Mouse (Mus musculus) E14TG2a.4 (cell line): Measurements from ENCODE around the gene Stox2.

Experiments used
- H3K27me3 ChIP-seq: 2 replicates; pipeline ENCODE4 v1.6.1; 2014; ENCODE audit warnings: low read length, control low read depth; ENCODE audit not compliant: insufficient read depth
- H3K36me3 ChIP-seq: 2 replicates; pipeline ENCODE4 v1.6.1; 2014; ENCODE audit warnings: low read length, control low read depth; ENCODE audit not compliant: insufficient read depth
- H3K4me1 ChIP-seq: replicated peaks from 2 replicates; pipeline ENCODE4 v1.6.1; 2014; ENCODE audit warnings: low read depth, low read length, control low read depth
- H3K4me3 ChIP-seq: replicated peaks from 2 replicates; pipeline ENCODE4 v1.5.1; 2014; ENCODE audit warnings: mild to moderate bottlenecking, low read length
- H3K9me3 ChIP-seq: 2 replicates; pipeline ENCODE4 v1.6.1; 2014; ENCODE audit warnings: low read length, control low read depth
- CTCF ChIP-seq: conservative IDR thresholded peaks from 2 replicates; pipeline ENCODE4 v1.5.1; 2014; ENCODE audit warnings: low read length
- NANOG ChIP-seq: IDR thresholded peaks from 2 replicates; pipeline ENCODE4 v1.6.1; 2014; ENCODE audit warnings: borderline replicate concordance, low read length, mixed read lengths
- POU5F1 ChIP-seq: IDR thresholded peaks from 2 replicates; pipeline ENCODE4 v1.6.1; 2014; ENCODE audit warnings: low read length, borderline replicate concordance

The Stox2 gene

DNA sequence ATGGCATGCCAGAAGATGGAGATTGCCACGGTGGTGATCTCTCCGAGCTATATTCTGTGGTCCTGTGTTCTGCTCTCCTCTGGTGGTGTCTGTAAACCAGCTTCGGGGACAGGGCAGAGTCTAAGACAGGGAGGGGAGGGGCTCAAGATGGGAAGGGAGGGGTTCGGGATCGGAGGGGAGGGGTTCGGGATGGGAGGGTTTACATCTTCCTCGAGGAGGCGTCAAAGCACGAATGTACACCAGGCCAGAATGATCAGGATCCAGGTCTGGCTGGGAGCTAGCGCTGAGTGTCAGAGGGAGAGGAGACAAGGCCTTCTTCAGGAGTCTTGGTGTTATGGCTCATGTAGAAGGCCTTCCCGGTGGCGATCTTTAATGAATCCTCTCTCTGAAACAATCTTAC lies 109.7 kb downstream of the Stox2 start:
- H3K4me1 ChIP-seq = peaks cover 81% of the 10 kb centered on the region
- TF ChIP-seq CTCF = no peak
- TF ChIP-seq POU5F1 = no peak

DNA sequence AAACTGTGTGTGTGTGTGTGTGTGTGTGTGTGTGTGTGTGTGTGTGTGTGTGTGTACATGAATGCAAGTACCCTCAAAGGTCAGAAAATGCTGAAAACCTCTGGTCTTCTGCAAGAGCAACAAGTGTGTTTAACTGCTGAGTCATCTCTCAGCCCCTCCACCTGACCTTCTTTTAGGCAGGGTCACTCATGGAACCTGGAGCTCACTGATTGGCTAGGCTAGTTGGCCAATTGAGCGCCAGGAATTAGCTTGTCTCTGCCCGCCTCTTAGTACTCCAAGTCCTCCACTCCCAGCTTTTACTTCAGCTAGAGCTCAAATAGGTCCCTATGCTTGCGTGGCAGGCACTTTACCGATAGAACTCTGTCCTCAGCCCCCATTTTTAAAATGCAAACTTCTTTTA lies 110.2 kb downstream of the Stox2 start:
- Histone ChIP-seq H3K4me3 (peak overlapping the region; percentile 82), H3K36me3 (no peaks in the 10 kb centered on the region), H3K4me1 (peaks cover 76% of the 10 kb centered on the region), H3K27me3 (no peaks in the 10 kb centered on the region), H3K9me3 (no peaks in the 10 kb centered on the region; the same call in 1 of the 2 replicates)
- TF ChIP-seq CTCF (no peak), NANOG (no peak), POU5F1 (no peak)

More for the DNA sequence above, 109.7 kb downstream of the Stox2 start:
- no peaks in the 10 kb centered on the region for H3K36me3 ChIP-seq
- peak overlapping the region; percentile 82 for H3K4me3 ChIP-seq
- H3K9me3 ChIP-seq = no peaks in the 10 kb centered on the region; the same call in 1 of the 2 replicates
- no peaks in the 10 kb centered on the region for H3K27me3 ChIP-seq

DNA sequence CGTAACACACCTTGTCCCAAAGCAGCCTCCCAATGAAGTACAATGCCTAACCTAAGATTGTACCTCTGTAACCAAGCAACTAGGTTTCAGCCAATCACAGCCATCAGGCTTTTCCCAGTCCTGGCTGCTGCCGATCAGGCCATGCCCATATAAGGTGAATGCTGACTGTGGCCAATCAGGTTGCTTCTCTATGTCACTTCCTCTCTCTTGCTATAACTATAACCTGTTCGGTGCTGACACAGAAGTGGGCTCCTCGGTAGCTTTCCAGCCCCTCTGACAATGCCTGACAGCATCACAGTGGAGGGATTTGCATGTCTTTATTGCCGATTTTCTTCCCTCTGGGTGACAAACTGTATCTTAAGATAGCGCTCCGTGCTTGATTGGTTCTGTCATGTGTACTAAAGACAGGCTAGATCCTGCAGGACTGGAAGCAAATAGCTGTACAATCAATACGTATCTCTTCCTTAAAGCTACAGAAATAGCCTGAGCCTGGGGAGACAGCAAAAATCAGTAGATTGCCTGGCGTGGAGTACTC lies 111.9 kb downstream of the Stox2 start:
- Histone ChIP-seq H3K36me3 (no peaks in the 10 kb centered on the region), H3K4me3 (peak overlapping the region; percentile 76), H3K9me3 (no peaks in the 10 kb centered on the region; the same call in 1 of the 2 replicates), H3K27me3 (no peaks in the 10 kb centered on the region), H3K4me1 (peaks cover 61% of the 10 kb centered on the region)
- TF ChIP-seq NANOG = no peak
- no peak for TF ChIP-seq CTCF
- TF ChIP-seq POU5F1 = no peak

DNA sequence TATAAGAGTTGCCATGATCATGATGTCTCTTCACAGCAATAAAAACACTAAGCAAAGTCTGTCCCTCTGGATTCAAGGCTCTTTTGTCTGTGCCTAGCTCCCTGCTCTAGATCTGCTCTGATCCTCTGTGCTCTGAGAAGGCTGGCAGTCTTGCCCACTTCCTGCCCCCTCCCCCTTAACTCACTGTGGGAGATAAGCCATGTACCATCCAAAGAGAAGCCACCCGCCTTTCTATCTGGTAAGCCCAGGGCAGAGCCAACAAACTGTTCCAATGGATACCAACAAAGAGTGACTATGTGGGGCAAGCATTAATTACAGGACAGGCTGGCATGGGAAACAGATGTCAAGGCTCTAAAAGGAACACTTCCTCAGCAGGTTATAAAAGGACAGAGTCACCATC lies 113.2 kb downstream of the Stox2 start:
- Histone ChIP-seq H3K9me3 (no peaks in the 10 kb centered on the region; the same call in 1 of the 2 replicates), H3K4me3 (no peak overlapping the region), H3K4me1 (peaks cover 49% of the 10 kb centered on the region), H3K36me3 (no peaks in the 10 kb centered on the region), H3K27me3 (no peaks in the 10 kb centered on the region)
- TF ChIP-seq POU5F1 (no peak), NANOG (no peak), CTCF (no peak)

DNA sequence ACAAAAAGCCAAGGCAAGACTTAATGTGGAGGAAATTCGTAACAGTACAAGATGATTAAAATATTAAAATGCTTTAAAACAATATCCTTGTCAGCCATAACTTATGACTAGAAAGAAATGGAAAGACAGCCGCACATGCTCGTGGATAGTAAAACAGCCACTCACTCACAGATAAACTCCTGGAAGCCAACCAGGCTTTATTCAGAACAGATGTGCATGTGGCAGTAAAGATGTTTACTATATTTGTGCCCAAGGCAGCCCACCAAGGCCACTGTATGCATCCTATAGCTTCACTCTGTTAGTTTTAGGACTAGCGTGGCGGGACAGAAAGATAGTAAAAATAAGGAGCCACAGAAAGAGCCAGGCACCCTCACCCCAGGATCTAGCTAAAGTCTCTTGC lies 115.2 kb downstream of the Stox2 start:
- Histone ChIP-seq H3K27me3 (no peaks in the 10 kb centered on the region), H3K9me3 (no peaks in the 10 kb centered on the region; the same call in 1 of the 2 replicates), H3K36me3 (no peaks in the 10 kb centered on the region), H3K4me1 (peaks cover 41% of the 10 kb centered on the region), H3K4me3 (no peak overlapping the region)
- TF ChIP-seq NANOG (no peak), POU5F1 (no peak), CTCF (no peak)

DNA sequence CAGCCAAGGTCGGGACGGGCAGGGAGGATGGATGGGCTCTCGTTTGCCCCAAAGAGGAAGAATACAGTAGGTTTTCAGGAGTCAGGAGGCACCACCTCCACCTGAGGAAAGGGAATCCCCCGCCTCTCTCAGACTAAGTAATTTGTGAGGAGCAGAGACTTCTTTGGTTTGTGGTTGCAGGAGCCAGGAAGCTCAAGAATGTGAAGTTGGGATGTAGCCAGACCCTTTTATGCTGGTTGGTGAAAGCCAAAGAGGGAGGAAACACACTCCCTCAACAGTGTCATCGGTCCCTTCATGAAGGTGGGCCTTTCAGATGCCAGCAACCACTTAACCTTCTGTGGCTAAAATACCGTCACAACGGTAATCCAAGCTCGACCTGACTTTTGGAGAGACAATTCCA lies 119.8 kb downstream of the Stox2 start:
- no peaks in the 10 kb centered on the region for H3K27me3 ChIP-seq
- TF ChIP-seq NANOG (no peak), POU5F1 (no peak), CTCF (no peak)
- H3K9me3 ChIP-seq = no peaks in the 10 kb centered on the region
- peaks cover 53% of the 10 kb centered on the region for H3K4me1 ChIP-seq
- H3K36me3 ChIP-seq = no peaks in the 10 kb centered on the region
- no peak overlapping the region for H3K4me3 ChIP-seq

DNA sequence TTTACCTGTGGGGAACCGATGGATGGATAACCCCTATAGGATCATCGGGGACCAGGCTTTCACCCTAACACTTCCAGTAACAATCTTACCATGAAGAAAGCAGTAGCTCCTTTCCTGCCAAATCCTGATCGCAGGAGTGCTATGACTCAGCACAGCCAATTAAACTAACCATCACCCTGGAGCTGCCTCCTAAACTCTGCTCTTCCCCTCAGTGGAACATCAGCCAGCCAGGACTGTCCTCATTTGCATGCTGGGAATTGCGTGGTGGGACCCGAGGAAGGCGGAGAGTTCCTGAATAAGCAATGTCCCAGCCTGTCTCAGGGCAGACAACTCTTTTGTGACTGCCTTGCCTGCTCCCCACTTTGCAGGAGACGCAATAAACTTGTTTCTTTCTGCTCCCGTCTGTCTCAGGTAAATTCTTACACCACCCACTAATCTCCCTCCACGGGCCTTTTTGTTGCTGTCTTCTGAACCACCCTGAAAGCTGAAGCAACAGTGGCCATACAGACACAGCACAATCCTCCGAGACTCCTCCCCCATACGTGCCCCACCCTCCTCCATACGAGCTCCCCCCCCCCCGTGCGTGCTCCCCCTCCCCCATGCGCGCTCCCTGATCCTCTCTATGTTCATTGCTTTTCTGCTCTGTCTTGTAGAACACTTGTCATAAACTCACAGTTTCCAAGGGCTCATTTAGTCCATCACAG lies 121.9 kb downstream of the Stox2 start:
- Histone ChIP-seq H3K4me3 (peak overlapping the region; percentile 75), H3K9me3 (peaks cover 4% of the 10 kb centered on the region; the same call in 1 of the 2 replicates), H3K36me3 (no peaks in the 10 kb centered on the region), H3K27me3 (no peaks in the 10 kb centered on the region), H3K4me1 (peaks cover 74% of the 10 kb centered on the region)
- no peak for TF ChIP-seq NANOG
- TF ChIP-seq POU5F1 = no peak
- no peak for TF ChIP-seq CTCF

DNA sequence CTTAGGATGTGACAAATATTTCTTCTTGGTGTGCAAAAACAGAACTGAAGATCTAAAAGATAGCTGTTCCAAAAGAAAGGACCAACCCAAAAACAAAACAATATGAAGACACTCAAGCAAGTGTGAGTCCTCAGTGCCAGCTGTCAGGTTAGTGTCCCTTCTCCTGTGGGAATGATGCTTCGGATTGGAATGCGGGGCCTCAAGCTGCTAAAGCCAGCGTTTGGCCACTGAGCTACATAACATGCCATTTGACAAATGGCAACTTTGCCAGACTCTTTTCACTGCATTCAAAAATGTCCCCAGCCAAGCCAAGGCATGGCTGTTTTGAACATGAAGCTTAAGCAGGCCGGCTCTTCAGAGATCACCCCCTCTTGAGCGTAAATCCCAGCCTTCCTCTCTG lies 124.9 kb downstream of the Stox2 start:
- H3K9me3 ChIP-seq = peaks cover 4% of the 10 kb centered on the region; the same call in 1 of the 2 replicates
- TF ChIP-seq POU5F1 (no peak), NANOG (no peak), CTCF (no peak)
- no peaks in the 10 kb centered on the region for H3K27me3 ChIP-seq
- H3K36me3 ChIP-seq = no peaks in the 10 kb centered on the region
- H3K4me1 ChIP-seq = peaks cover 90% of the 10 kb centered on the region
- peak overlapping the region; percentile 24; the same call in 1 of the 2 replicates for H3K4me3 ChIP-seq
